In the genomic region with DNA sequence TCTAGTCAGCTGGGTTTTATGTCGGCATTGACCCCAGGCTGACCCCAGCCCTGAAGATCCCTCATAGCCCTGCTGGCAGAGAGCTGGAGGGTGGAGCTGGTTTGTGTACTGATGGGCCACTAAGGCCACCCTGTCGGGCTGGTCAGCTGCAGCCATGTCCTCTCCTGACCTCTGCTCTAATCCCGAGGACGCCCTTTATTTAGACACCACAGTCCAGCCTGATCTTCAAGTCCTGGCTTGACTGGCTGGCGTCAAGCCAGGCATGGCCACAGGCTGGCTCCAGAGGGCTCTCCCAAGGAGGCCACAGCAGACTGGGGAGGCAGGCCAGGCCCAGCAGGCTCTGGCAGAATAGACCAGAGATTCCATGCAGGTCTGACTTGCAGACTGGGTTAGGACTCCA, we compare ENCODE assay signal across 8 mouse cellular contexts.
DNase-seq lines count a peak whose midpoint lies in the region; ATAC-seq lines count a peak whose summit lies in the region.

No protein-coding gene starts in this region.

- no peaks in the 10 kb centered on the region for H3K36me3 ChIP-seq in neural tube, embryonic 15.5 days

- DNase-seq in cerebellum, adult 18-20 months, result peak; percentile 5 to 20
- DNase-seq in neural tube, embryonic 10.5 days (ENCODE audit: extremely low spot score, low spot score), result peak; percentile 26
- DNase-seq in heart, postnatal 25 days (ENCODE audit: low spot score), result peak; percentile 46
- peak; percentile 30 for DNase-seq in urinary bladder, postnatal 14 days (ENCODE audit: low spot score)
- DNase-seq in layer of hippocampus, adult 18-20 months (ENCODE audit: low spot score in 2 of 2), result no peak
- DNase-seq in adrenal gland, postnatal 25 days, result no peak

- 48% methylated on average over 5 of the region's 5 CpGs for WGBS in neural tube, embryonic 15.5 days

- no peak overlapping the region for H3K9ac ChIP-seq in neural tube, embryonic 15.5 days (replicated peaks)

- H3K4me3 ChIP-seq in neural tube, embryonic 15.5 days (replicated peaks), result no peak overlapping the region

- H3K4me2 ChIP-seq in neural tube, embryonic 15.5 days, result no peak overlapping the region

- H3K27ac ChIP-seq in neural tube, embryonic 15.5 days (replicated peaks), result no peak overlapping the region

- H3K9me3 ChIP-seq in neural tube, embryonic 15.5 days (replicated peaks), result no peaks in the 10 kb centered on the region

- 0 out of 2 replicates have a peak, but pooled peaks cover 3% of the 10 kb centered on the region for H3K4me1 ChIP-seq in neural tube, embryonic 15.5 days

- H3K27me3 ChIP-seq in neural tube, embryonic 15.5 days (replicated peaks), result peaks cover 19% of the 10 kb centered on the region; the same call in 1 of the 2 replicates

- intact Hi-C loops in heart, postnatal 25 days (cut with DNase I), result no loop called here

- no peak for ATAC-seq in cerebellum, adult (ENCODE audit: insufficient number of reproducible peaks, low FRiP score, low TSS enrichment)
- no peak for ATAC-seq in neural tube, embryonic 15.5 days (ENCODE audit: low FRiP score)

Comparison
In these comparisons a context has a peak if more than half of its experiments do, and no peak if none do; other contexts are left out.
1. DNase-seq: peak in cerebellum, adult 18-20 months (2 of 2), neural tube, embryonic 10.5 days (single experiment), heart, postnatal 25 days (single experiment) and urinary bladder, postnatal 14 days (single experiment); none in layer of hippocampus, adult 18-20 months (0 of 2) and adrenal gland, postnatal 25 days (single experiment).